Mouse (Mus musculus) bone marrow, adult 2 months (tissue): ENCODE data around the gene Galp. TPM values are rescaled to one million over a fixed set of nuclear protein-coding genes. Genes with fewer than 3 reads are reported as not detected.
"Not testable (repeated sequence)": the region's sequence is repeated elsewhere in the genome, so short reads cannot be mapped to it uniquely, and the experiment has no call there.

Experiments used
- H3K27ac ChIP-seq: fragments of 200-500 bp; 2 replicates; pipeline ENCODE4 v1.5.1; 2012; ENCODE audit warnings: low read depth, mild to moderate bottlenecking, control low read depth, inconsistent platforms, low read length; ENCODE audit not compliant: control insufficient read depth, poor library complexity, insufficient read depth
- H3K4me1 ChIP-seq: fragments of 200-500 bp; 2 replicates; pipeline ENCODE4 v1.6.1; 2011; ENCODE audit warnings: low read length; ENCODE audit not compliant: control insufficient read depth, insufficient read depth
- H3K4me3 ChIP-seq: fragments of 200-500 bp; replicated peaks from 2 replicates; pipeline ENCODE3; 2011; ENCODE audit warnings: mild to moderate bottlenecking, low read depth, low read length, control low read depth; ENCODE audit not compliant: control insufficient read depth
- CTCF ChIP-seq: fragments of 200-500 bp; IDR thresholded peaks from 2 replicates; pipeline ENCODE4 v1.5.1; 2011; ENCODE audit warnings: low read length, control low read depth; ENCODE audit not compliant: control insufficient read depth, insufficient read depth
- POLR2A ChIP-seq: fragments of 200-500 bp; IDR thresholded peaks from 2 replicates; pipeline ENCODE4 v1.6.1; 2011; ENCODE audit warnings: low read depth, mild to moderate bottlenecking, control low read depth, low read length, borderline replicate concordance; ENCODE audit not compliant: control insufficient read depth
- WGBS: fragments of 180-500 bp; shearing (Covaris S2); methylation state at CpG from one replicate; pipeline ENCODE4 v1.1.7; 2018; 5-methylcytosine and 5-hydroxymethylcytosine counted together
- polyA plus RNA-seq: library from polyadenylated mRNA; stranded (reverse); fragments of >200 nt; gene quantifications from 2 replicates; pipeline ENCODE4 v1.2.4, GENCODE M21; 2011; ENCODE audit warnings: low replicate concordance; ENCODE audit not compliant: missing spikeins, insufficient read depth, insufficient read length

Galp gene
- polyA plus RNA-seq, 1 experiment, result not detected

DNA sequence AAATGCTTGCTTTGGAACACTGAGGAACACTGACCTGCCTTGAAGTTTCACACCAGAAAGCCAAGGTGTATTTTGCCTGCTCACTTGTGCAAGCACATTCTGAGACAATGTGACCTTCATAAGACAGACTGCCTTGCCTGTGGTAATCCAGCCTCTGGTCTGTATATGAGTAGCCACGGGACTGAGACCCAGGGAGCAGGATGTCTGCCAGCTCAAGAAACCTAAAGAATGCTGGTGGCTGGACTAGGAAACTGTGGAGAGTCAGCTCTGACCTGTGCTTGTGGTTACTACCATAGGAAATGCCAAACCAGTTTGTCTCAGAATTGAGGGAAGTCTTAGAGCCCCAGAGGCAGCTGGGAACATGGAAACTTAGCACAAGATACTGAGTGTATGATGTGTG, 11.5 kb upstream of the Galp start:
- 53% methylated on average over 1 of the region's 1 CpGs for WGBS
- Histone ChIP-seq H3K4me3 (no peak overlapping the region), H3K4me1 (no peaks in the 10 kb centered on the region), H3K27ac (no peak overlapping the region)
- TF ChIP-seq POLR2A (no peak), CTCF (no peak)

DNA sequence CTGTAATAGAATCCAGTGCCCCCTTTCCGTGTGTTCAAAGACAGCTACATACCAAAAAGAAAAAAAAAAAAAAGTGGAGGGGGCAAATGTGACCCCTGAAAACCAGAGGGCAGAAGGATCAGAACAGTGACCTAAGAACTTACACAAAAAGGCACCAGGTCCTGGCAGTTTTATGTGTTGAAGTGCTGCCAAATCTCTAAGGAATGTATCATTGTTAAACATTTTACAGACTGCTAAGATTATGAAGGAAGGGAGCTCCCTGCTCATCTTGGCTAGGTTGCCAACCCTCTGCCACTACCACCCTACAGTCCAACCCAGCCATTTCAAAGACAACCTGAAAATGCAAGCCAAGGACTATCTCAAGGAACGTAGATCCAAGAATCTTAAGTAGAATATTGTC, 10.7 kb upstream of the Galp start:
- WGBS, result 81% methylated on average over 2 of the region's 2 CpGs
- H3K4me3 ChIP-seq, result no peak overlapping the region
- no peaks in the 10 kb centered on the region for H3K4me1 ChIP-seq
- TF ChIP-seq POLR2A, result no peak
- no peak for TF ChIP-seq CTCF
- H3K27ac ChIP-seq, result no peak overlapping the region

DNA sequence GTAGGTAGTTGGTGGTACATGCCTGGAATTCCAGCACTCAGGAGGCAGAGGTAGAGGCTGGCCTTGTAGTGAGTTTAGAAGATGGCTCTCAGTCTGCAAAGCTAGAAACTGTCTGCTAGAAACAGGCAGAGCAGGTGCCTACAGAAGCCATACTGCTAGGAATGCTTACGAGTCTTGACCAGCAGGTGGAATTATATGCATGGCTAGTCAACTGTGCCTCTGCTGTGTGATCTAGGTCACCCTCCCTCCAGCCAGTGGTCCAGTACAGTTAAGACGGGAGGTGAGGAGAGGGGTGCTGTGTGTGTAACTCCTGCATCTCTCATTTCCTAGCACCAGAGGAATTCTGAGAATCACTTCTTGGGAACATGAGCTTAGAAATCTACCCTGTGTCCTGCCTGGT, 10.1 kb upstream of the Galp start:
- H3K4me1 ChIP-seq, result no peaks in the 10 kb centered on the region
- WGBS, result 72% methylated on average over 2 of the region's 2 CpGs
- TF ChIP-seq POLR2A (no peak), CTCF (no peak)
- no peak overlapping the region for H3K4me3 ChIP-seq
- H3K27ac ChIP-seq, result no peak overlapping the region

DNA sequence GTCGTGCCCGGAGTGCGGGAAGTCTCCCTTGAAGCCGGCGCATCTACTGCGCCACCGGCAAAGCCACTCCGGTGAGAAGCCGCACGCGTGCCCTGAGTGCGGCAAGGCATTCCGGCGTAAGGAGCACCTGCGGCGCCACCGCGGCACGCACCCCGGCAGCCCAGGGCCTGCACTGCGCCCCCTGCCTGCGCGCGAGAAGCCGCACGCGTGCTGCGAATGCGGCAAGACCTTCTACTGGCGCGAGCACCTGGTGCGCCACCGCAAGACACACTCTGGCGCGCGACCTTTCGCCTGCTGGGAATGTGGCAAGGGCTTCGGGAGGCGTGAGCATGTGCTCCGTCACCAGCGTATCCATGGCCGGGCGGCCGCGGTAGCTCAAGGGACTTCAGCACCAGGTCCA, 7.3 kb upstream of the Galp start:
- WGBS, result 93% methylated on average over 45 of the region's 45 CpGs
- no peak for TF ChIP-seq POLR2A
- no peak for TF ChIP-seq CTCF

DNA sequence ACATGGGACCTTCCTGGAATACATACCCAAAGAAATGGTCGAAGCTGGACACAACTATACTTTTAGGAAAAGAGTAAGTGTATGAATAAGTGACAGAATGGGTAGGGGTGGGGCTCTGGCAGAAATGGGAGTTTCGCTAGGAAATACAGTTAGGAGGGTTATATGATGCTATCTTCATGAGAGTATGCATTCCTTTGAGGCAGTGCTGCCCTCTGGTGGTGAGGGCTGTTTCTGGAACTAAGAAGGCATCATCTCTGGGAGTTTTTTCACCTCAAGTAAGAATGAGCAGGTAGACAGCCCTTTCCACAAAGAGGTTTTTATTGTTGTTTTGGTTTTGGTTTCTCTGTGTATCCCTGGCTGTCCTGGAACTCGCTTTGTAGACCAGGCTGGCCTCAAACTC, 5.5 kb upstream of the Galp start:
- Histone ChIP-seq H3K4me3 (no peak overlapping the region), H3K27ac (no peak overlapping the region), H3K4me1 (no peaks in the 10 kb centered on the region)
- TF ChIP-seq CTCF (peak; percentile 53), POLR2A (no peak)
- WGBS, result 20% methylated on average over 3 of the region's 3 CpGs

More for the DNA sequence above, 7.3 kb upstream of the Galp start:
- Histone ChIP-seq H3K27ac (no peak overlapping the region), H3K4me1 (no peaks in the 10 kb centered on the region), H3K4me3 (no peak overlapping the region)

DNA sequence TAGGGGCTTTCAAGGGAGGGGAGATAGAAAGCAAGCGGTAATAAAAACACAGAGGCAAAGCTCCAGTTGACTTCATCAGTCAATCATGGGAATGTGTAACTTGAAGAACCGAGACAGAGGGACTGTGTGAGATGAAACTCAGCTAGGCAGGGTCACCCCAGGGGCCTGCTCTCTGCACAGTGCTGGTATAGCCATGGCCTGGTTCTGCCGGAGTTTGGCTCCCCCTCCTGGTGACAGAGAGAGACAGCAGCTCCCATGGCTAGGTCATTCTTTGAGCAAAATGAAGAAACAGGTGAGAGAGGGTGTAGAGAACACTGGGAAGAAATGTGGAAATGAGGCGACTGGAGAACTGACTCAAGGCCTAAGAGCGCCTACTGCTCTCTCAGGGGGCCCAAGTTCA, 2.8 kb upstream of the Galp start:
- WGBS, result 21% methylated on average over 5 of the region's 5 CpGs
- Histone ChIP-seq H3K4me1 (no peaks in the 10 kb centered on the region), H3K27ac (no peak overlapping the region), H3K4me3 (no peak overlapping the region)
- TF ChIP-seq CTCF (peak; percentile 91), POLR2A (no peak)

DNA sequence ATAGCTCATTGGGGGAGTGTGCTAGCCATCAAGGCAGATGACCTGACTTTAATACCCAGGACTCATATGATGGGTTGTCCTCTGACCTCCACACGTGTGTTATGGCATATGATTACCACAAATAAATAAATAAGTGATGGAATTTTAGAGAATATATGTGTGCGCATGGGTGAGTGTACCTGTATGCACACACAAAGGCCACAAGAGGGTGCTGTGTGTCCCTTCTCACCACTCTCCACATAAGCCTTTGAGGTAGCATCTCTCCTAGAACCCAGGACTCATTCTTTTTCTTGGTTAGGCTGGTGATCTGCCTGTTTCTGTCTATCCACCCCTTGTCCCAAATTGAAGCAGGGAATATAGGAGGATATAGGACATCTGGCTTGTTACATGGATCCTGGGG, 1.1 kb upstream of the Galp start:
- TF ChIP-seq POLR2A, result no peak
- TF ChIP-seq CTCF, result peak; percentile 28; the same call in 1 of the 2 replicates
- Histone ChIP-seq H3K4me1 (no peaks in the 10 kb centered on the region), H3K27ac (no peak overlapping the region), H3K4me3 (no peak overlapping the region)
- 48% methylated on average over 2 of the region's 2 CpGs for WGBS

DNA sequence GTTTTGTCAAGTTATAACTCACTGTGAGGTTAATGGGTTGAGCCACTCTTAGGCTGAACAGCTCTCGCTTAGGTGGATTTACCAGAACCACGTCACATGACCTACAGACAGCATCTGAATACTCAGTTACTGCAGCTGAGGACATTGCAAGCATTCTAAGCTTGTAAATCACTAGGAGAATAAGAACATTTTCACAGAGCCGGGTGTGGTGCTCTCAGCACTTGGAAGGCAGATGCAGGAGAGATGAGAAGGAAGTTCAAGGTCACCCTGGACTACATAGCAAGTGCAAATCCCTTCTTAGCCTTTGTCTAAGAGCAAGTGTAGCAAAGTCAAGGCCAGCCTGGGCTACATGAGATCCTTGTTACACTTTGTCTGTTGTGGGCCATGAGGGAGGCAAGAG, 7.3 kb downstream of the Galp start:
- WGBS, result 71% methylated on average over 3 of the region's 3 CpGs
- Histone ChIP-seq H3K4me3 (no peak overlapping the region), H3K4me1 (no peaks in the 10 kb centered on the region), H3K27ac (no peak overlapping the region)
- TF ChIP-seq CTCF (no peak), POLR2A (no peak)

DNA sequence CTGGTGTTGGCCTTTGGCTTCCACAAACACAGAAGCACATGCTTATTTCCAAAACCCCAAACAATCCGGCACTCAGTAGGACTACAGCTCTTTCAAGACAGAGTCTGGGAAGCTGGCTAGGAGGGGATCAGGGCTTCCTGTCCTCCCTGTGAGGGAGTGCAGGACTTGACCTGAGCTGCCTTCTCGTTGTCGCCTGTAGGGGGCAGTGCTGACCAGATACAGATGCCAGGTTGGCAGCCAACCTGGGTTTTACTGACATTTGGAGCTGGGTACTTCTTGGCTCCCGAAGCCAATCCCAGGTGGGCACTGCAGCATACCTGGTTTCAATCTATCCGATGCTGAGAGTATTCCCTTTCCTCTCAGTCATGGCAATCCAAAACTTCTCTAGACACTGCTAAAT, 16.3 kb downstream of the Galp start:
- no peaks in the 10 kb centered on the region for H3K4me1 ChIP-seq
- TF ChIP-seq POLR2A (no peak), CTCF (peak; percentile 60)
- 39% methylated on average over 5 of the region's 5 CpGs for WGBS
- no peak overlapping the region for H3K27ac ChIP-seq
- no peak overlapping the region for H3K4me3 ChIP-seq

DNA sequence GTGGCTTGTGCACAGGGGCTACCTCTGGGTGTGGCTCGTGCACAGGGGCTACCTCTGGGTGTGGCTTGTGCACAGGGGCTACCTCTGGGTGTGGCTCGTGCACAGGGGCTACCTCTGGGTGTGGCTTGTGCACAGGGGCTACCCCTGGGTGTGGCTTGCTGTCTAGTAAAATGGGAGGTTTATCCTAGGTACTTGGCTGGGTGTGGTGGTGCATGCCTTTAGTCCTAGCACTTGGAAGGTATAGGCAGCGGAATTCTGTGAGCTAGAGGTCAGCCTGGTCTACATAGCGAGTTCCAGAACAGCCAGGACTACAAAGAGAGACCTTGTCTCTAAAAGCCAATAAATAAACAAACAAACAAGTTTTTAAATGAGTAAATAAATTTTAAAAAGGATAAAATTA, 17.8 kb downstream of the Galp start:
- H3K27ac ChIP-seq, H3K4me1 ChIP-seq, H3K4me3 ChIP-seq: not testable (repeated sequence)
- WGBS, result 74% methylated on average over 4 of the region's 4 CpGs
